Mouse (Mus musculus) NIH3T3 (cell line): ENCODE data around the gene Actr3b.
"Not testable (repeated sequence)": the region's sequence is repeated elsewhere in the genome, so short reads cannot be mapped to it uniquely, and the experiment has no call there.

Experiments
- DNase-seq: peaks from one replicate; pipeline ENCODE4 v3.0.0-alpha.2; 2012; ENCODE audit warnings: low read depth

The Actr3b gene

DNA sequence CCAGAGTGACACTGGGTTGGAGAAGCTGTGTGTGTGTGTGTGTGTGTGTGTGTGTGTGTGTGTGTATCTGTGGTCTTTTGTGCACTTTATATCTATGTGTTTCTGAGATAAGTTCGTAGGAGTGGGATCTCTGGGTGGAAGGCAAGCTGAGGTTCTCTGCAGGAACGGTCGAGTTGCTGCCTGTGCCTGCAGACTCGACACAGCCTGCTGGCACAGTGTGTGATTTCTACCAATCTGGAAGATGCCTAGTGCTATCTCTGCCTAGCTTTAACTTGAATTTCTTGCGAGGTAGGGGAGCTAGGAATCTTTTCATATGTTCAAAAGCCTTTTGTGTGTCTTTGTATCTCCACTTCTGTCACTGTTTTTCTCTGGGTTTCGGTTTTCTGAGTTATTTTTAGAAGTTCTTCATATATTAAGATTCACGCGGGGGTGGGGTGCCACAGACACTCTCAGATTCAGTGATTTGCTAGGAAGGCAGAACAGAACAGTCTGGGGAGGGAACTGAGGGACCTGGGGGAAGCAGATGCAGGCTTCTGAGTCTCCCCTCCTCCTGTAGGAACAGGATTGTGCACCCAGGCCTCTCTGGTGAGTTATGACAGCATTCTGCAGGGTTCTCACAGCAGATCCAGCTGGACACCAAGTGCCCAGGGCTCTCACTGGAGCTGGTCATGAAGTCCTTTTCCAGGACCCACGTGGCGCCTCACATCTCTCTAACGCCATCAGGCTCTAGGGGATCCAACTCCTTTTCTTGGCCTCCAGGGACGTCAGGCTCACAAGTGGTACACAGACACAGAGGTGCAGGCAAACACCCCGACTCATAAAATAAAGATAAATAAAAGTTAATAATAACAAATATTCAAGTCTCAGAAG lies 14.4 kb downstream of the Actr3b start:
- DNase-seq: no peak

DNA sequence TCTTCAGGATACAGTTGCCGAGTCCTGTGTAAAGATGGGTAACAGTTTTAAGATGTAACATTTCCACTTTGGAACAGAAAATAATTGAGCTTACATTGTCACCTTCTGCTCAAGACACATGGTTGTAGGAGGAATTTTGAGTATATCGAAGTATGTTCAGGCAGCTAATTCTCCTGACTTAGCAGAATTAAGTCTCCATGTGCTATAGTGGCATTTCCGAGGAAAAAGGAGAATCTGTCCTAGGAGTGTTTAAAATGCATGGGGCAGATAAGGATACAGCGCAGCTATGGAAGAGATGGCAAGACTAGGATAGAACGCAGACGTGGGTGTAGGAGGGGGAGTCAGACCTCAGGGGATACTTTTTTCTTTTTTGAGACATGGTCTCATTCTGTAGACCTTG lies 31.8 kb downstream of the Actr3b start:
- DNase-seq: no peak

DNA sequence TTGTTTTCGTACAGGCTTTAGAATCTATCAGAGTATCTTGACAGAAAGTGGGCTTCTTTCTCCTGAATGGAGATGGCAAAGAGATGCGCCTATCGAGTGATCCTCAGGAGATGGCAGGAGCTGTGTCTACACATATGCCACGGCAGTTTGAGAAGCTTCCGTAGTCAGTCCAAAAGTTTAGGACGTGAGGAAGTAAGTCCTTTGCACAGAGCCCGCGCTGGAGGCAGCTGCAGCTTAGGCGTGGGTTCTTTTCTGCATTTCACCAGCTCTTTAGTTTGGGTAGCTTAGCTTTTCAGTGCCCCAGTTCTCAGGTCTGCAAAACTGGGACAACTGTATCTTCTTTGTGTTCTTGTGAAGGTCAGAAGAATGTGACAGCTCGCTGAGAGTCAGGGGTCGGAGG lies 38.0 kb downstream of the Actr3b start:
- no peak for DNase-seq

DNA sequence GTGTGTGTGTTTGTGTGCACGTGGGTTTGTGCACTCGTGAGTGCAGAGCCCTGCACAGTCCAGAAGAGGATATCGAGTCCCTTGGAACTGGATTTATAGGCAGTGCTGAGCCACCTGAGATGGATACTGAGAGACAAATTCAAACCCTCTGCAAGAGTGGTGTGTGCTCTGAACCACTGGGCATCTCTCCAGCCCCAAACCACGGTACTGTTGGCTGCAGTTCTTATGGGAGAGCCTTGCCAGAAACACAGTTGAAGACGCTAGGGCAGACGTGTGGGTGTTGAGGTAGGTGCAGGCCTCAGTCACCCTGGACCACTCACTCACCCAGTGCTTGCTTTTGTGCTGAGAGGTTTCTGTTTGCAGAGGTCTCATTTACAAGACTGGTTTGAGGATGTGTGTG lies 41.1 kb downstream of the Actr3b start:
- DNase-seq: peak; percentile 59

DNA sequence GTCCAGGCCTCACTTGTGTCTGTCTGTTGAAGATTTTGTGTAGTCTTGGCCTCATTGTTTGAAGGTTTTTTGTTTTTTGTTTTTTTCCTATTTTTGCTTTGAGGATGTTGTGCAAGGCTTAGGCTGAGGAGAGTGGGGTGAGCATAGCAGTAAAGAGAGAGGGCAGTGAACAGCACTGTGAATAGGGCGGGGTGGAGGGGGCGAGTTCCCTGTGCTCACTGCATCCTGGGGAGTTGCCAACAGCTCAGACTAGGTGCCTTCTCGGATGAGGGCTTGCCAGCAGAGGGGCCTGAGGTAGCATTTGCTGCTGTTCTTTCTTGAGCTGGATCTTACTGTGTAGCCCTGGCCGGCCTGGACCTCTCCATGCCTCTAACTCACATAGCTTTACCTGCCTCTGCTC lies 41.9 kb downstream of the Actr3b start:
- DNase-seq: peak; percentile 6

DNA sequence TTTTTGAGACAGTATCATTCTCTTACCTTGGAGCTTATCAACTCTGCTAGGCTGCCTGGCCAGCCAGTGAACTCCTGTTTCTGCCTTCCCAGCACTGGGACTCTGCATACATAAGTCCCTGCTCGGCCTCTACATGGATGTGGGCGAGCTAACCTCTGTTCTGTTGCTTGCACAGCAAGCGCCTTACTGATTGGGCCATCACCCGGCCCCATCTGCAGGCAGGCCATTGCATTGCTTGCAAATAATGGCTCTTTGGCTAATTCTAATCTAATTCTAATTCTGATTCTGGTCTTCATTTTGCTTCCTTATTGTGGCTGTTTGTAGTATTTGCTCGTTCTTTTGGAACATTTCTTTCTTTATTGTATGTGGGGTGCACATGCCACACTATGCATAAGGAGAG lies 44.8 kb downstream of the Actr3b start:
- no peak for DNase-seq

DNA sequence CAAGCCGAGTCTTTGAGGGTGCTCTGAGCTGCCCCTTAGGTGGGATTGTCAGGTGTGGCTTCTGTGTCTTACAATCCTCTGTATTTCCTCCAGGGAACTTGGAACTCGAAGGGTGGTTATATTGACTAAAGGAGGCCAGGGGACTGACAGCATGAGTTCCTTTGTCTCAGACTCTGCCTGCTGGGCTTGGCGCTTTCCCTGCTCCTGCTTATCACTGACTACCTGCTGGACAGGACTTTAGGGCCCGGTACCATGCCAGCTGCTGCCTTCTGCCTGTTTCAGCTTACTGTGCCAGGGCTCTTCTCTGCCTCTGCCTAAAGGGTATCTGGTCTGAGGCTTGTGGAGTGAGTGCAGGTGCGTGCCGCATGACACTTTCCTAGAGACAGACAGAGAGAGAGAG lies 53.1 kb downstream of the Actr3b start:
- no peak for DNase-seq

DNA sequence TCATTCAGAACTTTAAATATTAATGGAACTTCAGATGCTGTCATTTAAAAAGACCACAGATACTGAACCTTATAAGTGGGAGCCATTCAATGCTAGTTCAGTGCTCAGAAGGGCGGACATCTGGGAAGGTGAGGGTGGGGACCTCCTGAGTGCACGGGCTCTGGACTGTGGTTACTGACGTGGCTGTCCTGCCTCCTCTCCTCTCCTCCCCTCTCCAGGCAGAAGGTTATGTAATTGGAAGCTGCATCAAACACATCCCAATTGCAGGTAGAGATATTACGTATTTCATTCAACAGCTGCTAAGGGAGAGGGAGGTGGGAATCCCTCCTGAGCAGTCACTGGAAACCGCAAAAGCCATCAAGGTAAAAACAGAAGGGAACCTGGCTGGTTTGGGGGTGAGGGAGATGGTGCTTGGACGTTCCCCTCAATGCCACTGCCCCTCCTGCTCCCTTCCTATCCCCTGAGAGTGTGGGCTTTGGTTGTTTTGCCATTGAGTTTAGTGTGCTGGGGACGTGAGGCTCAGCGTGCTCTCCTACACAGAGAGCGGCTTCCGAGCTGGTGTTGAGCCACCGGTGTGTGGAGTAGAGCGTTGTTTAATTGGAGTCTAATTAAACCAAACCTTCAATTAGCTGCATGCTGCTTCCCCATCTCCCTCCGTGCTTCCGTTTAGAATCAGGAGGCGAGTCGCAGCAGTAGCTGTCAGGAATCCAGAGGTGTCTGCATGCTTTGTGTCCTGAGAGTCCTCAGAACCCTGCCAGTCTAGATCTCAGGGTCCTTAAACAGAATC lies 69.7 kb downstream of the Actr3b start:
- DNase-seq: no peak

DNA sequence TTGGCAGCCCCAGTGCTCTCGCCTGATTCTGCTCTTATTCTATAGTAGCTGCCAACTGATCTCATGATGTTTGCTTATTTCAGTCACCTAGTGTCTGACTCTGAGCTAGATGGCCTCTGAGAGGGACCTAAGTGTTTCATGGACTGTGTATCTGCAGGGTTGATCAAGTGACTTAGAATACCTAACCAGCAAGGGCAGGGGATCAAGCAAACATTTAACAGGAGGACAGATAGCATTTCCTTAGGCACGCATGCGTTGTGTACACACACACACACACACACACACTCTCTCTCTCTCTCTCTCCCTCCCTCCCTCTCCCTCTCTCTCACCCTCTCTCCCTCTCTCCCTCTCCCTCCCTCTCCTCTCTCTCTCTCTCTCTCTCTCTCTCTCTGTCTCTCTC lies 71.0 kb downstream of the Actr3b start:
- DNase-seq: no peak

DNA sequence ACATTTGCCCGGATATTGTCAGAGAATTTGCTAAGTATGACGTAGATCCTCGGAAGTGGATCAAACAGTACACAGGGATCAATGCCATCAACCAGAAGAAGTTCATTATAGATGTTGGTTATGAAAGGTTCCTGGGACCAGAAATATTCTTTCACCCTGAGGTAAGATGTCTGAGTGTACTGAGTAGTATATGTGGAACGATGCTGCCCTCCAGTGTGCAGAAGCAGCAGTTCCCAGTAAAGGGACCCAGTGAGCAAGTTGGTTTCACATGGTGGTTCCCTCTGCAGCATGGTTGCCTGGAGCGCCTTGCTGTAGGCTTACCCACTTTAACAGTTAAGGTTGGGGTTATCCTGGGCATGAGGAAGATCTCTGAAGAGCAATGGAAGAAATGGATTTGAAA lies 71.8 kb downstream of the Actr3b start:
- peak; percentile 75 for DNase-seq

DNA sequence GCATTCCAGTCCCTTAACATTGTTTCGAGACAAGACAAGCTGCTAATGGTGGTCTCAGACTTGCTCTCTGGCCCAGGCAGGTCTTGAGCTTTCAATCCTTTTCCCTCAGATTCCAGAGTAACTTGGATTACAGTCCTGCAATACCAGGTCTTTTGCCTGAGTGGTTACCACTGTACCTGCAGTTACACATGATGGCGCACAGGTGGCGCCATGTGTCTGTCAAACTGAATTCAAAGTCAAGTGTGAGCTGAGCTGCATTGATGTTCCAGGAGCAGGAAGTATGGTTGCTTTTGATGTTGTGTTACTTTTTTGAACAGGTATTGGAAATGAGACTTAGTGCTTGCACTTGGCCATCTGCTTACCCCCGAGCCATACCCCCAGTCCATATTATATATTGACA lies 79.6 kb downstream of the Actr3b start:
- peak; percentile 82 for DNase-seq

DNA sequence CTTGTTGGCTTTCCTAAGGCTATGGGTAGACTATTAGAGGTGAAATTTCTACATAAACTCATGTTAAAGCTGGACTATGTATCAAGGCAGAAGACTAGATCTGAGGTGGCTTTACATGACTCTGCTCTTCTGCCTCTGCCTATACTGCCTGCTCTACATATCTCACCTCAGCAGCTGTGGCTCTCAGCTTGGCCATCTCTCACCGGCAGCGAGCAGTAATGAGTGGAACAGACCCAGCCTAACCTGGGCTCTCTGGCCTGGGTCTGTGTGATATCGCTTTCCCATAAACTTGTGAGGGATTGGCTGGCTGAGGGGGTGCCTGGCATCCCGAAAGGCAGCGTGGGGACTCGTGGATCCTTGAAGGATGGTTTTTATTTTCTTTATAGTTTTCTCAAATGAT lies 86.8 kb downstream of the Actr3b start:
- DNase-seq: no peak

DNA sequence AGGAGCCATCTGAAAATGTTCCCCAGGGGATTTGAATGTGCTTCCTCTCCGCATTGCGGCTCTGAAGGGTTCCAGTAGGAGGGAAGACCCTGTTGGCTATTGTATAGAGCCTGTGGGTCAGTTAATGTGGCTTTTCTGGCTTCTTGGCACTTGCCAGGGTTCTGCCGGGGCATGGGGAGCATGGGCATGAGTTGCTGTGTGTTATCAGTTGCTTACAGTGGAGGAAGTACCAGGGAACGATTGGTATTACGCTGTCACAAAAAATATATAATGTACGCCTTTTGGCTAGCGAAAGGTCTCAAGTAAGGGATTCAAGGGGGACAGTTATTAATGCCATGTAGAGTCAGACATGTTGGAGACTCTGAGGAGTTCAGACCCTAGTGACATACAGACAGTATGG lies 87.4 kb downstream of the Actr3b start:
- no peak for DNase-seq

DNA sequence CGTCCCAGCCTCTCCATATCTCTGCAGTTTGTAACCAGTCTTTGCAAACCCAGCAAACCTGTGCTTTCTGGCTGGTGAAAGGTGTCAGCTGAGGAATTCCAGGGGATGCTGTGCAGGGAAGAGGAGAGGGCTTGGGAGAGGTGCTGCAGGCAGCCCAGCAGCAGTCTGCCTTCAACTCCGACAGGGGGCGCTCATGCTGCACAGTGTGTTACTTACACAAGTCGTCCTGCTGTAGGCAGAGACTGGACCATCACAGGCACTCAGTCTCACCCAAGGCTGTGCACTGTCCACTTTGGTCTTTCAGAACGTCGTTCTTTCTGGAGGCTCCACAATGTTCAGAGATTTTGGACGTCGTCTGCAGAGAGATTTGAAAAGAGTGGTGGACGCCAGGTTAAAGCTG lies 88.3 kb downstream of the Actr3b start:
- DNase-seq: peak; percentile 75

DNA sequence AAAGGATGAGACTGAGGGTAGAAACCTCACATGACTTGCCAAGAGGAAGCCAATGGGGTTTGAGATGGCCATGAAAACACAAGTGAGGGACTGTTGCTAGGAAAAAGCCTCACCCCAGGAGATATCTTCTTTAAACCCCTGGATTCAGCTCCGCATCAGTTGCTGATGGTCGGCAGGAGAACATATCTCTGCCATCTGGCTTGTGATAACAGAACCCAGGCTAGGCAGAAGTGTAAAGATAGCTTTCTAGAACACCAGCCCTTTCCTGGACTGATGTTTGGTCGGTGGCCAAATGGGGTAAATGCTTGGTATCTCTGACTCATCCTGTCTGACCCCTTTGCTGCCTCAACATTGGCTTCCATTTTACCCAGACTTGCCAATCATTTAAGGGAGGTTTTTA lies 106.4 kb downstream of the Actr3b start:
- DNase-seq: peak; percentile 42

DNA sequence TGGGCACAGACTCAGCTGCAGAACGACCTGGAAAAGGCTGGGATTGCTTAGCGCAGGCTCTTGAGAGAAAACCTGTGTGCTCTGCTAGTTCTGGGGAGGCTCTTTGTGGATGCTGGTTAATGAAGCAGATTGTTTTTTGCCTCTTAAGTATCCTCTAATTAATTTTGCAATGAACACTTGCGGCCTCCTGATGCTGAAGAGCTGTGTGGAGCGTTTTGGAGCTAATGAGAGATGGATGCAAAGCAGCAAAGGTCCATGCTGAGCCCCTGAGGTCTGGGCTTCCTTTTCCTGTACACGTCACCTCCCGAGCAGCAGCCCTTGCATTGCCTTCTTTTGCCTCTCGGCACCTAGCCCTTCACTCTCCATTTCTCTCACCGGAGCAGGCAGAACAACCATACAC lies 110.1 kb downstream of the Actr3b start:
- no peak for DNase-seq

DNA sequence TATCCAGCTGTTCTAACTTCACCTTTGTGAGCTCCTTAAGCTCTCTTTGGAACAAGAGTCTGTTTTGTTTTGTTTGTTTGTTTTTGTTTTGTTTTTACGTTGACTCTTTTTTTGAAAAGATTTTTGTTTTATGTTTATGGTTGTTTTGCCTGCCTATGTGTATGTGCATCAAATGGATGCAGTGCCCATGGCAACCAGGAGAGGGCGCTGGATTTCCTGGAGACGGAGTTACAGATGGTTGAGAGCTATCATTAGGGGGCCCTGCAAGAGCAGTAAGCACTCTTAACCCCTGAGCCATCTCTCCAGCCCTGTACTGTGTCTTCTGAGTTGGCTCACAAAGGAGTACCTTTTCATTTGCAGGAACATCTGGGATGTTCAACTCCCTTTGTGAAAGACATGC lies 110.8 kb downstream of the Actr3b start:
- DNase-seq: no peak

DNA sequence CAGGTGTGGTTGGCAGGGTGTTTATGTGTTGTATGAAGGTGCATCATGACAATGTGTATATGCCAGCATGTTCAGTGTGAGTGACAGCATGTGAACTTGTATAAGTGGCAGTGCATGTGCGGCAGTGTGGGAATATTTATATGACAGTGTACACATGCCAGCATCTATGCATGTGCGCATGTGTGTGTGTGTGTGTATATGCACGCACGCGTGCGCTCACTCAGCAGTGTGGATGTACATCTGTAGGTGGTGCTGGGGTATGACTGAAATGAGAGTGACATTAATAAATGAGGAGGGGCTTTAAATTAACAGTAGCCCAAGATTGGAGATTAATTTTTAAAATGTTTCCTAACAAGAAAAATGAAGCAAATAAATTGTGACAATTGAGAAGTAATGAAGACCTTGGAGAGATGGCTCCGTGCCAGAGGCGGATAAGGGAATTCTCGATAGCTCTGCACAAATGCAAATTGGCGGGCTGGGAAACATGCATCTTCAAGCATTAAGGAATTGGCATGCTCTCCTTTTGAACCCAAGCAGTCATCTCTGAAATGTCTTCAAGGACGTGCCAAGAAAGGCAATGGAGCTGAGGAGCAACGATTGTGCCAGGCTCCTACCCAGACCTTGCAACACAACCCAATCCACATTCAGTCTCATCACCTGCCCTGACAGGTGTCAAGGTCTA lies 111.7 kb downstream of the Actr3b start:
- DNase-seq: no peak

DNA sequence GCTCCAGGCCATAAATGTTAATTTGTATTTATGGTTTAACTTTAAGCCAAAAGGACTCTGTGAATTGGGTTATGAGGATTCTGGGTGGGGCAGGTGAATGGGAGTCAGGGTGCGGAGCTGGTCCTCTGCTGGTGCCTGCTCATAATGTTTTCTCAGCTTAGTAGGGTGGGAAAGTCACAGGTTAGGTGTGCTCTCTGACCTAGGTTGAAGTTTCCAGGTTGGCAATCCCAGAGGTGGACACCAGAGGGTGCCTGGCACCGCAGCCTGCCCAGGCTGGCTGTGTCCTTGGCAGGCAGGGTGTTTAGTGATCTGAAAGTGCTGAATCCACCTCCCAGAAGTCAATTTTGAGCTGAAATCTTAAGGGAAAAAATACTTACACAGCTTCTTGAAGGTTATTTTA lies 113.2 kb downstream of the Actr3b start:
- DNase-seq: peak; percentile 52

DNA sequence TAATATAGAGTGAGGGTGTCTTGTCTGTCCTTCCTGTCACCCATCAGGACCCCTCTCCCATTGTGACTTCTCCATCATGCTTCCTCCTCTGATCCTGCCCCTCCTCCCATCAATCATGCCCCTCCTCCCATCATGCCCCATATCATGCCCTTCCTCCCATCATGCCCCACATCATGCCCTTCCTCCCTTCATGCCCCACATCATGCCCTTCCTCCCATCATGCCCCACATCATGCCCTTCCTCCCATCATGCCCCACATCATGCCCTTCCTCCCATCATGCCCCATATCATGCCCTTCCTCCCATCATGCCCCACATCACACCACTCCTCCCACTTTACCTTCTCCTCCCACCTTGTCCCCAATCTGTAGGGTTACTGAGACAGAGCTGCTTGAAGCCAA lies 116.1 kb downstream of the Actr3b start:
- DNase-seq: not testable (repeated sequence)

DNA sequence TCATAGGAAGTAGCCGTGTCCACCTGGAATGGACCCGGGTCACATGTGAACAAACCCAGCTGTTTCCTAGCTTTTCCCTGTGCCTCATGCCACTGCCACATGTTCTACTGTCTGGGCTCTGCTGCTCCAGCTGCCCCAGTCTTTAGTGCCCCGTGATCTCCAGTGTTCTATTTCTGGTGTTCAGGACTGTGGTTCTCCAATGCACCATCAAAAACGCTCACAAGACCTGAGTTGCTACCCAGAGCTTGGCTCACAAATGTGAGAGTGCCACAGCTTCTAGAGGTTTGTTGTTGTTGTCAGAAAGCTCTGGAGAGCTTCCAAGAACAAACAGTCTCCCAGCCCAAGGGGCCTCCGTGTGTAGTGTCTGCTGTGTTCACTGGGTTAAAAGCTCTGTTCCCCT lies 117.5 kb downstream of the Actr3b start:
- DNase-seq: no peak

DNA sequence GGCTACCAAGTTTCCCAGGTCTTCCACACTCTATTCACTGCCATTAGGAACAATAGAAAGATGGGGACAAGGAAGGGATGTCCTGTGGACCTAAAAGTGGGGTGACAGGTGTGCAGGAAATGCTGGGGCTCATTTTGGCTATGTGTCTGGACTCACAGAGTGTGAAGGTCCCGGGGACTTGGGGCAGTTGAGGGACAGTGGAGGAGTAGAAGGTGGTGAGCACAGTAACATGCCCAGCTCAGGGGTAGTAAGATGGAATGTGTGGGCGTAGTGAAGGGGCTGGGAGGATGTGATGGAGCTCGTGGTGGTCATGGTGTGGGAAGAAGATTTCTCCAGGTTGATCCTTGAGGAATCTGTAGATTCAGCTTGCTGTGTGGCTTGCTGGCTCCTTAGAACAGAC lies 118.2 kb downstream of the Actr3b start:
- no peak for DNase-seq

DNA sequence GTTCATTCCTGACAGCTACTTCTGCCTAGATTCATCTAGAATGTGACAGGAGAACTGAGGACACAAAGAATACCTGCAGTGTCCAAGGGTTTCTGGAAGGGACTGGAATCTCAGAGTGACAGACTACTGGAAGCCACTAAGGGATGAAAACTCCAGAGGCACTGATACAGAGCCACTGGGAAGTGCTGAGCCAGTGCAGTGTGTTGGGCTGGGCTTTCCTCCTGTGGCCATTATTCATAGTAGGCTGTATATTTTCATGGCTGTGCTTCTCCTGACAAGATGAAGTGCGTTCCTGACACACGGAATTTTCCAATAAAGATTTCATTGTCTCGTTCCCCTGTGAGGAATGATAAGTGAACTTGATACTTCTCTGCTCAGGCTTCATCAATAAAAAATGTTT lies 126.9 kb downstream of the Actr3b start:
- DNase-seq: no peak
